Mouse (Mus musculus) ES-Bruce4 (cell line): ENCODE measurements around the gene Serpina11. TPM values are rescaled to one million over a fixed set of nuclear protein-coding genes. Genes with fewer than 3 reads are reported as not detected.

ENCODE experiments used
- H3K27ac ChIP-seq: 2 replicates; pipeline ENCODE4 v1.5.1; 2012; ENCODE audit warnings: low read length, inconsistent platforms; ENCODE audit not compliant: insufficient read depth
- H3K27me3 ChIP-seq: 2 replicates; pipeline ENCODE4 v1.6.1; 2012; ENCODE audit warnings: mild to moderate bottlenecking, low read length, inconsistent platforms; ENCODE audit not compliant: control insufficient read depth, poor library complexity, insufficient read depth, severe bottlenecking
- H3K36me3 ChIP-seq: 2 replicates; pipeline ENCODE4 v1.6.1; 2012; ENCODE audit warnings: inconsistent platforms, mild to moderate bottlenecking, low read length, moderate library complexity; ENCODE audit not compliant: control insufficient read depth, poor library complexity, insufficient read depth, severe bottlenecking
- H3K4me1 ChIP-seq: one replicate; pipeline ENCODE4 v1.8.1; 2011; ENCODE audit warnings: low read length; ENCODE audit not compliant: control insufficient read depth, insufficient read depth
- H3K4me3 ChIP-seq: 2 replicates; pipeline ENCODE4 v1.5.1; 2011; ENCODE audit warnings: low read depth, mild to moderate bottlenecking, low read length
- H3K9ac ChIP-seq: 2 replicates; pipeline ENCODE4 v1.6.1; 2012; ENCODE audit warnings: low read depth, mild to moderate bottlenecking, inconsistent platforms; ENCODE audit not compliant: poor library complexity, severe bottlenecking
- H3K9me3 ChIP-seq: replicated peaks from 2 replicates; pipeline ENCODE4 v1.6.1; 2012; ENCODE audit warnings: mild to moderate bottlenecking, low read length, inconsistent platforms; ENCODE audit not compliant: control insufficient read depth, poor library complexity, insufficient read depth, severe bottlenecking
- CTCF ChIP-seq: IDR thresholded peaks from one replicate; pipeline ENCODE4 v1.8.1; 2011; ENCODE audit warnings: low read depth, low read length
- EP300 ChIP-seq: IDR thresholded peaks from 2 replicates; pipeline ENCODE4 v1.6.1; 2011; ENCODE audit warnings: low read depth, low read length; ENCODE audit not compliant: insufficient read depth
- POLR2A ChIP-seq: IDR thresholded peaks from one replicate; pipeline ENCODE4 v1.8.1; 2011; ENCODE audit warnings: low read length; ENCODE audit not compliant: insufficient read depth
- polyA plus RNA-seq: library from polyadenylated mRNA; stranded (reverse); fragments of >200 nt; gene quantifications from 2 replicates; pipeline ENCODE4 v1.2.4, GENCODE M21; 2011; ENCODE audit warnings: low read depth; ENCODE audit not compliant: missing spikeins, insufficient read depth, insufficient read length

The Serpina11 gene
- polyA plus RNA-seq, 1 experiment, result not detected

- H3K9ac ChIP-seq, result no peak overlapping the region
- TF ChIP-seq CTCF, result peak; percentile 4
- no peak for TF ChIP-seq EP300
These were observed 14.9 kb upstream of the Serpina11 start for GRCm38 (mm10) chr12:104004689-104005088.

GRCm38 (mm10) chr12:104003238-104003612 is 13.5 kb upstream of the Serpina11 start:
- H3K9me3 ChIP-seq, result peaks cover 8% of the 10 kb centered on the region
- no peaks in the 10 kb centered on the region; the same call in 1 of the 2 replicates for H3K27me3 ChIP-seq
- TF ChIP-seq CTCF (no peak), POLR2A (no peak), EP300 (no peak)
- H3K36me3 ChIP-seq, result no peaks in the 10 kb centered on the region
- H3K4me1 ChIP-seq, result no peaks in the 10 kb centered on the region
- H3K27ac ChIP-seq, result no peak overlapping the region
- no peak overlapping the region for H3K9ac ChIP-seq
- H3K4me3 ChIP-seq, result no peak overlapping the region

More at GRCm38 (mm10) chr12:104004689-104005088, 14.9 kb upstream of the Serpina11 start:
- Histone ChIP-seq H3K36me3 (no peaks in the 10 kb centered on the region), H3K4me1 (no peaks in the 10 kb centered on the region), H3K27me3 (no peaks in the 10 kb centered on the region; the same call in 1 of the 2 replicates), H3K4me3 (no peak overlapping the region), H3K27ac (no peak overlapping the region), H3K9me3 (peaks cover 8% of the 10 kb centered on the region)

GRCm38 (mm10) chr12:104002569-104003237 is 12.9 kb upstream of the Serpina11 start:
- Histone ChIP-seq H3K9me3 (peaks cover 8% of the 10 kb centered on the region), H3K4me3 (no peak overlapping the region), H3K9ac (no peak overlapping the region), H3K4me1 (no peaks in the 10 kb centered on the region), H3K27ac (no peak overlapping the region), H3K27me3 (no peaks in the 10 kb centered on the region), H3K36me3 (no peaks in the 10 kb centered on the region)
- TF ChIP-seq POLR2A (no peak), EP300 (no peak), CTCF (no peak)

DNA sequence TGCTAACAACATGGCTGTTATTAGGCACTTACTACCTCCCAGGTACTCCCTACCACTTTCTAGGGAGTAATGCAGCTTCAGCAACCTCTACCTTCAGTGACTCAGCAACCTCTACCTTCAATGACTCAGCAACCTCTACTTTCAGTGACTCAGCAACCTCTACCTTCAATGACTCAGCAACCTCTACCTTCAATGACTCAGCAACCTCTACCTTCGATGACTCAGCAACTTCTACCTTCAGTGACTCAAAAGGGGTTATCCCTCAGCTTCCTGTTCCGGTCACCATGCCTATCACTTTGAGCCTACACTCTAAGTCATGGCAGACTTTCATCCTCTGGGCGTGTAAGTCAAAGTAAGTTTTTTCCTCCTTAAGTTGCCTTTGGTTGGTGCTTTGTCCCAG is 10.8 kb upstream of the Serpina11 start:
- Histone ChIP-seq H3K9me3 (peaks cover 8% of the 10 kb centered on the region), H3K36me3 (no peaks in the 10 kb centered on the region), H3K9ac (no peak overlapping the region), H3K27ac (peak overlapping the region; percentile 28; the same call in 1 of the 2 replicates), H3K4me3 (no peak overlapping the region), H3K4me1 (no peaks in the 10 kb centered on the region), H3K27me3 (no peaks in the 10 kb centered on the region)
- no peak for TF ChIP-seq POLR2A
- no peak for TF ChIP-seq CTCF
- no peak for TF ChIP-seq EP300

- no peaks in the 10 kb centered on the region for H3K36me3 ChIP-seq
- TF ChIP-seq EP300 (no peak), POLR2A (no peak), CTCF (no peak)
- peaks cover 6% of the 10 kb centered on the region for H3K9me3 ChIP-seq
- no peaks in the 10 kb centered on the region for H3K27me3 ChIP-seq
- no peaks in the 10 kb centered on the region for H3K4me1 ChIP-seq
- no peak overlapping the region for H3K9ac ChIP-seq
- H3K27ac ChIP-seq, result no peak overlapping the region
- H3K4me3 ChIP-seq, result no peak overlapping the region
These were observed 9.9 kb upstream of the Serpina11 start for GRCm38 (mm10) chr12:103999611-104000010.

DNA sequence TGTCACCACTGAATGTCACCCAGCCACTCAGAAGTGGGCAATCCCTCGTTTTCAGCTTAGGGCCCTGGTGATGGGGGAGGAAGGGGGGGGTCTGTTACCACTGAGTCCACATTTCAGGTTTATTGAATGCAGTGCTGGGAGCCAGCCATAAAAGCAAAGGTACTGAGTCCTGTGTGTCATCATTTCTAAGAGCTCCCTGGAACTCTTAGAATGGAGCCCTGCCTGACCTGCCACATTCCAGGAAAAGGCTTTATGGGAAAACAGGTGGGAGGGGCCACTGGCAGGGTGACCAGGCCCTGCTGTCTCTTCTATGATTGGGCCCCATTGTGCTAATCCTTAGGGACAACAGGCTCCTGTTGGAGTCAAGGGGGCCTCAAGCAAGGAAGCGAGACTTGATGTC is 6.8 kb upstream of the Serpina11 start:
- no peak for TF ChIP-seq CTCF
- TF ChIP-seq EP300, result no peak
- TF ChIP-seq POLR2A, result no peak
- Histone ChIP-seq H3K36me3 (no peaks in the 10 kb centered on the region), H3K9me3 (peaks cover 6% of the 10 kb centered on the region), H3K4me3 (no peak overlapping the region), H3K27me3 (no peaks in the 10 kb centered on the region), H3K9ac (no peak overlapping the region), H3K4me1 (no peaks in the 10 kb centered on the region), H3K27ac (no peak overlapping the region)
